Mouse (Mus musculus) heart, embryonic 14.5 days (tissue): ENCODE data around the gene Ankrd35. TPM values are rescaled to one million over a fixed set of nuclear protein-coding genes. Genes with fewer than 3 reads are reported as not detected.
A peak's percentile ranks its signal among the peaks of the same experiment; 100 is the strongest.

ENCODE experiments used
- ATAC-seq: fragments of 200-750 bp; cut with Nextera tagmentation; 2 replicates; pipeline ENCODE4 v1.8.0; 2017; ENCODE audit warnings: low read depth, moderate TSS enrichment; ENCODE audit not compliant: insufficient number of reproducible peaks, insufficient read depth, low FRiP score
- H3K27ac ChIP-seq, 2 experiments: fragments of 200-500 bp in 1 of 2; fragments of 300-500 bp in 1 of 2; sonication (generic) in 1 of 2; replicated peaks in 1 of 2; 2 replicates each; pipeline ENCODE4 v1.5.1; 2012 to 2014; ENCODE audit warnings: low read depth in 2 of 2, low read length in 2 of 2, control low read depth in 1 of 2, mild to moderate bottlenecking in 1 of 2, mixed read lengths in 1 of 2; ENCODE audit not compliant: control insufficient read depth in 1 of 2, insufficient read depth in 1 of 2
- H3K27me3 ChIP-seq: fragments of 300-500 bp; sonication (generic); 2 replicates; pipeline ENCODE4 v1.6.1; 2014; ENCODE audit warnings: mild to moderate bottlenecking, low read length, control low read depth; ENCODE audit not compliant: control insufficient read depth, insufficient read depth
- H3K36me3 ChIP-seq: fragments of 300-500 bp; sonication (generic); 2 replicates; pipeline ENCODE4 v1.6.1; 2014; ENCODE audit warnings: mild to moderate bottlenecking, control low read depth, low read length, mixed read lengths; ENCODE audit not compliant: control insufficient read depth, insufficient read depth
- H3K4me1 ChIP-seq, 2 experiments: fragments of 200-500 bp in 1 of 2; fragments of 300-500 bp in 1 of 2; sonication (generic) in 1 of 2; 2 replicates each; pipeline ENCODE4 v1.6.1; 2012 to 2014; ENCODE audit warnings: low read length in 2 of 2, control low read depth in 1 of 2, mixed read lengths in 1 of 2; ENCODE audit not compliant: control insufficient read depth in 2 of 2, insufficient read depth in 2 of 2
- H3K4me2 ChIP-seq: fragments of 300-500 bp; sonication (generic); 2 replicates; pipeline ENCODE4 v1.6.1; 2014; ENCODE audit warnings: mild to moderate bottlenecking, low read length
- H3K4me3 ChIP-seq, 2 experiments: fragments of 200-500 bp in 1 of 2; fragments of 300-500 bp in 1 of 2; sonication (generic) in 1 of 2; 2 replicates each; pipeline ENCODE4 v1.5.1; 2012 to 2014; ENCODE audit warnings: low read length in 2 of 2, mild to moderate bottlenecking in 2 of 2, control low read depth in 1 of 2, low read depth in 1 of 2, moderate library complexity in 1 of 2; ENCODE audit not compliant: control insufficient read depth in 1 of 2, insufficient read depth in 1 of 2
- H3K9ac ChIP-seq: fragments of 300-500 bp; sonication (generic); 2 replicates; pipeline ENCODE4 v1.6.1; 2014; ENCODE audit warnings: mild to moderate bottlenecking, low read length
- H3K9me3 ChIP-seq: fragments of 300-500 bp; sonication (generic); 2 replicates; pipeline ENCODE4 v1.6.1; 2016; ENCODE audit warnings: low read length, control low read depth; ENCODE audit not compliant: control insufficient read depth
- WGBS: fragments of 180-500 bp; shearing (Covaris S2); extraction: QIAGEN DNeasy Blood & Tissue Kit; methylation state at CpG from one replicate; pipeline ENCODE4 v1.1.7; 2014; 5-methylcytosine and 5-hydroxymethylcytosine counted together
- polyA plus RNA-seq: library from polyadenylated mRNA; unstranded; fragments of >200 nt; fragmentation: Nextera tagmentation; extraction: Ambion mirVana; gene quantifications from 2 replicates; pipeline ENCODE4 v1.2.1, GENCODE M21; 2014

The Ankrd35 gene
- 0.09 and 0.23 TPM in 2 replicates for polyA plus RNA-seq

- Histone ChIP-seq H3K4me1 (peaks cover 5 to 6% of the 10 kb centered on the region in 2 experiments; a peak in 3 of 4 replicates), H3K4me3 (peak within 1 kb of the TSS; percentile 38 to 60), H3K9ac (peak within 1 kb of the TSS; percentile 56), H3K27ac (no peak within 1 kb of the TSS), H3K9me3 (no peaks in the 10 kb centered on the region), H3K27me3 (no peaks in the 10 kb centered on the region), H3K4me2 (peak within 1 kb of the TSS; percentile 72), H3K36me3 (no peaks in the 10 kb centered on the region)
- peak; percentile 91 for ATAC-seq
- 6% methylated on average over 35 of the region's 35 CpGs for WGBS
These were observed at the start of gene Ankrd35 for GRCm38 (mm10) chr3:96669727-96670468. Gene Ankrd35 (plus strand): TSS chr3:96670131.

- no peak for ATAC-seq
- H3K36me3 ChIP-seq = peaks cover 74% of the 10 kb centered on the region
- H3K27ac ChIP-seq = no peak overlapping the region
- H3K9me3 ChIP-seq = no peaks in the 10 kb centered on the region
- no peak overlapping the region for H3K4me2 ChIP-seq
- no peak overlapping the region for H3K9ac ChIP-seq
- H3K4me1 ChIP-seq = no peaks in the 10 kb centered on the region
- no peak overlapping the region for H3K4me3 ChIP-seq
- WGBS = 86% methylated on average over 4 of the region's 4 CpGs
- no peaks in the 10 kb centered on the region for H3K27me3 ChIP-seq
These were observed 46.7 kb upstream of the Ankrd35 start for GRCm38 (mm10) chr3:96623201-96623600.

- peaks cover 48% of the 10 kb centered on the region for H3K36me3 ChIP-seq
- H3K4me3 ChIP-seq = peak within 1 kb of the TSS; percentile 65 to 98
- peak; percentile 90 for ATAC-seq
- H3K4me2 ChIP-seq = peak within 1 kb of the TSS; percentile 88
- H3K27me3 ChIP-seq = no peaks in the 10 kb centered on the region
- H3K9me3 ChIP-seq = no peaks in the 10 kb centered on the region
- peak within 1 kb of the TSS; percentile 83 for H3K9ac ChIP-seq
- peaks cover 2 to 18% of the 10 kb centered on the region in 2 experiments; a peak in 3 of 4 replicates for H3K4me1 ChIP-seq
- peak within 1 kb of the TSS; percentile 78 to 85; a peak in 3 of 4 replicates for H3K27ac ChIP-seq
- 1% methylated on average over 48 of the region's 48 CpGs for WGBS
These were observed 40.0 kb upstream of the Ankrd35 start, which contains the start of gene Rbm8a for GRCm38 (mm10) chr3:96629729-96630600. Gene Rbm8a (plus strand): TSS chr3:96629933.

GRCm38 (mm10) chr3:96632058-96632457 is 37.9 kb upstream of the Ankrd35 start:
- peaks cover 5 to 28% of the 10 kb centered on the region in 2 experiments for H3K4me1 ChIP-seq
- no peak overlapping the region for H3K9ac ChIP-seq
- no peak for ATAC-seq
- no peaks in the 10 kb centered on the region for H3K9me3 ChIP-seq
- peaks cover 34% of the 10 kb centered on the region for H3K36me3 ChIP-seq
- H3K27ac ChIP-seq = no peak overlapping the region
- H3K27me3 ChIP-seq = no peaks in the 10 kb centered on the region
- no peak overlapping the region for H3K4me3 ChIP-seq
- H3K4me2 ChIP-seq = no peak overlapping the region

- Histone ChIP-seq H3K9ac (no peak overlapping the region), H3K4me1 (peaks cover 4 to 27% of the 10 kb centered on the region in 2 experiments), H3K4me3 (no peak overlapping the region), H3K27ac (no peak overlapping the region), H3K9me3 (no peaks in the 10 kb centered on the region), H3K4me2 (no peak overlapping the region), H3K36me3 (peaks cover 54% of the 10 kb centered on the region), H3K27me3 (no peaks in the 10 kb centered on the region)
- WGBS = 39% methylated on average over 1 of the region's 1 CpGs
- no peak for ATAC-seq
These were observed 35.9 kb upstream of the Ankrd35 start for GRCm38 (mm10) chr3:96634015-96634414.

GRCm38 (mm10) chr3:96634928-96635879 is 34.7 kb upstream of the Ankrd35 start, which contains the start of the genes Pex11b and Gm42957:
Gene Pex11b (plus strand): TSS chr3:96635376.
Gene Gm42957 (plus strand): TSS chr3:96635474.
- peak; percentile 83 for ATAC-seq
- 2% methylated on average over 60 of the region's 60 CpGs for WGBS
- Histone ChIP-seq H3K9me3 (no peaks in the 10 kb centered on the region), H3K27me3 (no peaks in the 10 kb centered on the region), H3K4me1 (peaks cover 3 to 24% of the 10 kb centered on the region in 2 experiments), H3K36me3 (peaks cover 66% of the 10 kb centered on the region), H3K9ac (peak within 1 kb of the TSS; percentile 95), H3K4me2 (peak within 1 kb of the TSS; percentile 89), H3K4me3 (peak within 1 kb of the TSS; percentile 79 to 86), H3K27ac (peak within 1 kb of the TSS; percentile 82 to 89)
